Mouse (Mus musculus) c-Kit-negative CD71-positive TER-119-positive erythroid progenitor cells, embryonic 14.5 days (primary cell): Measurements from ENCODE around the gene Camta1.
A peak's percentile ranks its signal among the peaks of the same experiment; 100 is the strongest.

Experiments
- DNase-seq: peaks from one replicate; pipeline ENCODE4 v3.0.0-alpha.2; 2013; ENCODE audit warnings: low read depth, low spot score

The Camta1 gene

GRCm38 (mm10) chr4:151861806-151862739, at the start of gene Camta1:
Gene Camta1 (minus strand): TSS chr4:151861876.
- DNase-seq, result peak; percentile 99

GRCm38 (mm10) chr4:151908809-151909208, 47.1 kb upstream of the Camta1 start:
- DNase-seq, result no peak

- no peak for DNase-seq
Observed at GRCm38 (mm10) chr4:151907577-151908343, 46.1 kb upstream of the Camta1 start.

DNA sequence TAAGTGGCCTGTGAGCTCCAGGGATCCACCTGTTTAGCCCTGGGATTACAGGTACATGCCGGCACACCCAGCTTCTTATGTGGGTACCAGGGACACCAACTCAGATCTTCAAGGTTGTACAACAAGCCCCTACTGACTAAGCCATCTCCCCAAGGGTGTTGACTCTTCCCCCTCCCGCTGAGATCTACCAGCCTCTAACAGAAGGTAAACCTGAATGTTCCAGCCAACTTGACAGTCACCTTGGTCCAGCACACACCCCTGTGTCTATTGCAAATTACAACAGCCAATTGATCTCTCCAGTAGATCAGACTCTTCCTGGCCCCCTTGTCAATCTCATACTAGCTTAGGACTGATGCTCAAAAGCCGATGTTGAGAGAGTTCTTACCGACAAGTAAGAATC, 43.9 kb upstream of the Camta1 start:
- no peak for DNase-seq

DNA sequence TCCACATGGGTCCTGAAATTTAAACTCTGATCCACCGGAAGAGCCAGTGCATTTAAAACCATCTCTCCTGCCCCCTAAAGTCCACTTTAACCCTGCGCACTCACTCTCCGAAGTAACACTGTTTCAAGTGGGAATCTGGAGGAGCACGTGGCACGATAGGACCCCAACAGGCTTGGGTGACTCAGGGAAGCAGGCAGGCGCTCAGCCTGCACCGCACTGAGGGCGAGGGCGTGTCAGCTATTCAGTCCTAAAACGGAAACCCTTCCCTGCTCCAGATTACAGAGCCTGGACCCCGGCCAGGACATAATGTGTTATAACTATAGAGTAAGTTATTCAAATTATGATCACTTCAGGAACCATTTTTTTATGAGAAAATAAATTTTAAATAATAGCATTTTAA, 42.4 kb upstream of the Camta1 start:
- DNase-seq, result no peak

DNA sequence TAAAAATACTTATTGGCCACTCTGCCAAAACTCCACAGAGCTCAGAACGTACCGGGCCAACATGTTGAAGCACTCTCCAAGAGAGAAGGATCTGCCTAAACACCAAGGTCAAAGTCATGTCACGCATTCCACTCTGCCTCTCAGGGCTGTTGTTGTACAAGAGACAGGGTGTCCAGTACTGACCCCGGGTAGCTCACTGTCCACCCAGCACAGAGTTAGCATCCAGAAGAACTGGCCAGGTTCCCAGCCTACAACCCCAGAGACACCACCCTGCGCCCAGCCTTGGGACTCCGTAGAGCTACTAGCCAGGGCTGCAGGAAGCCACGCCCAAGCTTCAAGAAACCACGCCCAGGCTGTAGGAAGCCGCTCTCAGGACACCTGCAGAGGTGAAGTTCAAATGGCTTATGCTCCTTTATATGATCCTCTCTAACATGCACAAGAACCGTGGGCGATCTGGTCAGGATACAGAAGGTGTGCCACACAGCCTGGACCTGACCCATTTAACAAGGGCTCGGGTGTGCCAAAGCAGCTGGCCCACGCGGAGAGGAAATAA, 41.1 kb upstream of the Camta1 start:
- no peak for DNase-seq

GRCm38 (mm10) chr4:151902046-151902688, 40.5 kb upstream of the Camta1 start:
- DNase-seq, result no peak

DNA sequence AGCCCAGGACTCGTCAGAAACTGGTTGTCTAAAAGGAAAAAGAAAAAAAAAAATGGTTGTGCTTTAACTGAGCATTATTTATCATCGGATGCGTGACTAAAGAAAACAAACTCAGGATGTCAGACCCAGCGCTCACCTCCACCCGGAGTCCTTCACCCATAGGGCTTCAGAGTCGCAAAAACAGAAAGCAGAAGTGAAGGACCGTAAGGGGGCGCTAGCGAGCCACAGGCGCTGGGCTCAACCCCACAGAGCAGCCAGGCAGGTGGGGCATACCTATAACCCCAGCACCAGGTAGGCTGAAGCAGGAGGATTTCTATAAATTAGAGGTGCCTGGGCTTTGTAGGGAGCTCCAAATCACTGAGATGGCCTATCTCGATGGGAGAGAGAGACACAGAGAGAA, 39.7 kb upstream of the Camta1 start:
- no peak for DNase-seq

DNA sequence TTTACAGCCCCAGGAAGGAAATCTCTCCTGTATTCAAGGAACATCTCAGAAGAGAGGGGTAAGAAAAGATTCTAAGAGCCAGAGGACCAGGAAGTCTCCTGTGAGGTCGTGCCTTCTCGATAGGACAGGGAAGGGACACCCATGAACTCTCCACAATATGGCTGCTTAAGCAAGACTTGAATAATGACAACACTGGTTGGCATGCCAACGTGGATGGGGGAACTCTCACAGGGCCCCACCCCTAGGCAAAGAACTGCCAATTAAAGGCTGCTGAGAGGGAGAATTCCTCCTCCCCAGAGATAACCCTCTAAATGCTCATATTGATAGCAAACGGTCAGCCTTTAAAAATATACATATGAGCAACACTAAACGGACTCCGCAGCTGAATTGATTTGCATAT, 39.1 kb upstream of the Camta1 start:
- DNase-seq, result no peak

DNA sequence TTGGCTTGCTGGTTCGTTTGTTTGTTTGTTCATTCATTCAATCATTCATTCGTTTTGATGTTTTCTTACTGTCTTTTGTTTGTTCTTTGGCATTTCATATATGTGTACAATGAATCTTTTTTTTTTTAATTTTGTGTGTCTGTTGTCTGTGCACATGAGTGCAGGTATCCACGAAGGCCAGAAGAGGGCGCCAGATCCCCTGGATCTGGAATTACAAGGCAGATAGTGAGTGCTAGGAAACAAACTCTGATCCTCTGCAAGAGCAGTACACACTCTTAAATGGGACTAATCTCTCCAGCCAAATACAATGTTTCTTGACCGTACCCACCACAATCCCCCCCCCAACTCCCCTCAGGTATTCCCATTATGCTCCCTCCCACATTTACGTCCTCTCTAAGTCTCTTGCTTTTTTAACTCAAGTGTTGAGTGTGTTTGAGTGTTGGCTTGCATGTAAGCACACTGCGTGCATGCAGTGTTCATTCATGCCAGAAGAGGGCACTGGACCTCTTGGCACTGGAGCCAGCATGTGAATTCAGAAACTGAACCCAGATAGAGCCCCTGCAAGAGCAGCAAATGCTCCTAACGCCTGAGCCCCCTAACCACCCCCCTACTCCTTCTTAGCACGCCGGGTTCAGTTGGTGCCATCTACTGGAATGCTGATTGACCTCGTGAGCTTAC, 38.2 kb upstream of the Camta1 start:
- no peak for DNase-seq

DNA sequence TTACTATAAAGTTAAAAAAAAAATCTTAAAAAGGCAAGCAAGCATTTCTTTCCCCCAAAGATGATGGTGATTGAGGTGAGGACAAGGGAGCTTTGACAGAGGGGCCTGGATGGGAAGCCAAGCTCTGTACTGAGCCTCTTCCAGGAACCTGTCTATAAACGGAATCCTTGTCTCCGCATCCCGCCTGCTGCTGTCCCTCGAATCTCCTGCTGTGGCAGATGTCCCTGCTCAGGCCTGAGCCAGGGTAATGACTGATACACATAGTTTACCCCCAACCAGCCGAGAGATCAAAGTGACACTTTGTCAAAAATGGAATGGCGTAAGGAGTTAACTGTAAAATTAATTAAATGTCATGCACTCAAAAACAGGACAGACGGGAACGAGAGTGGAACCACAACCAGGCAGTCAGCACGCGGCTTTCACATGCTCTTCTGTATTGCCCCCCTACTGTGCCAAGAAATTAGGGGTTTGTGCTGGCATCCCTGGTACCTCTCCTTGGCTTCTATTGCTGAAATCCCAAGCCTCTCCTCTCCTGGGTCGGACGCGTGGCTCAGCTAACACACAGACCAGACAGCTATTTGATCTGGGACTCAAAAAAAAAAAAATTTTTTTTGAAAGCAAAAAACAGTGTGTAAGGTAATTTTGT, 37.0 kb upstream of the Camta1 start:
- DNase-seq, result no peak

- no peak for DNase-seq
Observed at GRCm38 (mm10) chr4:151897069-151897617, 35.5 kb upstream of the Camta1 start.

GRCm38 (mm10) chr4:151895624-151896023, 33.9 kb upstream of the Camta1 start:
- no peak for DNase-seq

GRCm38 (mm10) chr4:151894926-151895325, 33.2 kb upstream of the Camta1 start:
- DNase-seq, result no peak

- DNase-seq, result no peak
Observed at GRCm38 (mm10) chr4:151893241-151893640, 31.6 kb upstream of the Camta1 start.

DNA sequence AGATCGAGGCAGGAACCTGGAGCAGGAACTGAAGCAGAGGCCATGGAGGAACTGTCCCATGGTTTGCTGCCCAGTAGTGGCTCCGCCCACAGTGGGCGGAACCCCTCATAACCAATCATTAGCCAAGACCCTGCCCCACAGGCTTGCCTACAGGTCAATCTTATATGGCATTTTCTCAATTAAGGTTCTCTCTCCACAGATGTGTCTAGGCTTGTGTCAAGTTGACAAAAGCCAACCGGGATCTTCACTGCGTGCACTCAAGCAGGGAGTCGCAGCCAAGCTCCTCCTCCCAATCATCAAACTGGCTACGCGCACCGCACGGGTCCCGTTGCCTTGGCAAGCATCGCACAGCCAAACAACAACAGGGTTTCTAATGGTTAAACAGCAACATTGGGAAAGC, 19.9 kb upstream of the Camta1 start:
- DNase-seq, result no peak

DNA sequence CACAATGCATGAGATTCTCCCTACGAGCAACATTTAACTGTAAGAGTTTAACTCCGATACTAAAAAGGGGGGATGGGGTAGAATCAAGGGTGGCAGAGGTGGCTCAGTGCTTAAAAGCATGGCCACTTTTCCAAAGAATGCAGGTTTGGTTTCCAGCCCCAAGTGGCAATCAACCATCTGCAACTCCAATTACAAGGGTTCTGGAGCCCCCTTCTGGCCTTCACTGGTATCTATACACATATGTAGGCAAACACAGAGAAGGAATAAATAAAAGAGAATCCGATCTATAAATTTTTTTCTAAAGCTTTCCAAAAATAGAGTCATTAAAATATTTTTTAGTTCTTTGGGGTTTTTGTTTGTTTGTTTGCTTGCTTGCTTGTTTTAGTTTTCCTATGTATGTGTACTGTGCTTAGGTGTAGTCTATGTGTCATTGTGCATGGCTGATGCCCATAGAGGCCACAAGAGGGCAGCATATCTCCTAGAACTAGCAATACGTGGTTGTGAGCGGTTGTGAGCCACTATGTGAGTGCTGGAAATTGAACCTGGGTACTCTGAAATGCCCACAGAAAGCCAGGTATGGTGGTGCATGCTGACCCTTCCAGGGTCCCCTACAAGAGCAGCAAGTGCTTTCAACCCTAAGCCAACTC, 18.5 kb upstream of the Camta1 start:
- no peak for DNase-seq

- no peak for DNase-seq
Observed at GRCm38 (mm10) chr4:151876400-151876799, 14.7 kb upstream of the Camta1 start.

- DNase-seq, result no peak
Observed at GRCm38 (mm10) chr4:151863511-151863910, 1.8 kb upstream of the Camta1 start.

GRCm38 (mm10) chr4:151861471-151861805, 238 bp downstream of the Camta1 start:
- no peak for DNase-seq
